Mouse (Mus musculus) gastrocnemius, postnatal 25 days (tissue): ENCODE results near the gene Lbr. TPM values are rescaled to one million over a fixed set of nuclear protein-coding genes. Genes with fewer than 3 reads are reported as not detected.
A peak's percentile ranks its signal among the peaks of the same experiment; 100 is the strongest.

Experiments
- DNase-seq: peaks from one replicate; pipeline ENCODE4 v3.0.0; 2022
- long read RNA-seq, 2 experiments: library from polyadenylated mRNA; stranded (forward); transcript quantifications; one replicate each; pipeline ENCODE4 v2.0.0; 2021
- total RNA-seq, 2 experiments: library from RNA; stranded (reverse); gene quantifications; 1 replicate in 1 of 2; 2 replicates in 1 of 2; pipeline ENCODE4 v1.2.3; 2021

Lbr gene
- total RNA-seq: 10 to 100 TPM; 17.8 to 18.7 TPM
- long read RNA-seq, experiment 1, transcript Lbr-201 (14 exons, 3,510 nt): major isoform, 11 of 17 reads
- long read RNA-seq, experiment 1, partial matches to known transcripts: 2 of 17 reads
- long read RNA-seq, experiment 1, other reads (novel, unspliced or antisense): 4 of 17 reads
- long read RNA-seq, experiment 2, transcript Lbr-201 (14 exons, 3,510 nt): major isoform, 22 of 25 reads
- long read RNA-seq, experiment 2, partial matches to known transcripts: 2 of 25 reads
- long read RNA-seq, experiment 2, other reads (novel, unspliced or antisense): 1 of 25 reads

- DNase-seq: no peak
These were observed at the start of gene Lbr for GRCm38 (mm10) chr1:181842781-181843180. Lbr (minus strand) TSS chr1:181843046.

GRCm38 (mm10) chr1:181889670-181890069 lies 46.8 kb upstream of the Lbr start:
- DNase-seq: no peak

GRCm38 (mm10) chr1:181888801-181889200 lies 46.0 kb upstream of the Lbr start:
- DNase-seq: peak; percentile 80

- DNase-seq: peak; percentile 32
These were observed 38.7 kb upstream of the Lbr start for GRCm38 (mm10) chr1:181881532-181881931.

- DNase-seq: no peak
These were observed 38.0 kb upstream of the Lbr start for GRCm38 (mm10) chr1:181880752-181881325.

- DNase-seq: no peak
These were observed 35.6 kb upstream of the Lbr start for GRCm38 (mm10) chr1:181878436-181878835.

GRCm38 (mm10) chr1:181877088-181877487 lies 34.2 kb upstream of the Lbr start:
- no peak for DNase-seq

- no peak for DNase-seq
These were observed 33.8 kb upstream of the Lbr start for GRCm38 (mm10) chr1:181876656-181877055.

GRCm38 (mm10) chr1:181873086-181873920 lies 30.5 kb upstream of the Lbr start:
- DNase-seq: no peak

- no peak for DNase-seq
These were observed 29.8 kb upstream of the Lbr start for GRCm38 (mm10) chr1:181872639-181873038.

- DNase-seq: no peak
These were observed 23.8 kb upstream of the Lbr start for GRCm38 (mm10) chr1:181866429-181867280.

- no peak for DNase-seq
These were observed 23.0 kb upstream of the Lbr start for GRCm38 (mm10) chr1:181865863-181866216.

GRCm38 (mm10) chr1:181864971-181865862 lies 22.4 kb upstream of the Lbr start:
- DNase-seq: no peak

GRCm38 (mm10) chr1:181863431-181863830 lies 20.6 kb upstream of the Lbr start:
- DNase-seq: no peak

- no peak for DNase-seq
These were observed 20.0 kb upstream of the Lbr start for GRCm38 (mm10) chr1:181862676-181863374.

- no peak for DNase-seq
These were observed 18.5 kb upstream of the Lbr start for GRCm38 (mm10) chr1:181861181-181861902.

- DNase-seq: peak; percentile 78
These were observed 17.8 kb upstream of the Lbr start for GRCm38 (mm10) chr1:181860659-181861058.

- no peak for DNase-seq
These were observed 13.5 kb upstream of the Lbr start for GRCm38 (mm10) chr1:181856329-181856728.

- no peak for DNase-seq
These were observed 12.0 kb upstream of the Lbr start for GRCm38 (mm10) chr1:181854829-181855228.
